Mouse (Mus musculus) B cell, adult 67 days (primary cell): ENCODE results near the gene Galnt16. TPM values are rescaled to one million over a fixed set of nuclear protein-coding genes. Genes with fewer than 3 reads are reported as not detected.

Experiments
- total RNA-seq, 2 experiments: library from RNA; stranded (reverse); gene quantifications; 4 replicates each; pipeline ENCODE4 v1.2.4; 2023

The Galnt16 gene
- total RNA-seq: not detected

GRCm38 (mm10) chr12:80517977-80518376, at the start of gene Galnt16:
Gene Galnt16 (plus strand): TSS chr12:80518277.

GRCm38 (mm10) chr12:80643693-80644505, 125.8 kb downstream of the Galnt16 start, which contains the start of the genes Slc39a9 and Erh:
Gene Slc39a9 (plus strand): TSS chr12:80643883.
Gene Erh (minus strand): TSS chr12:80644341.

Other genes with a start within 250 kb of the Galnt16 start
- 10 to 100 TPM; 43.2 to 50.5 TPM for gene Dcaf5, start 81.7 kb upstream of the Galnt16 start, total RNA-seq
- gene Exd2, start 55.2 kb upstream of the Galnt16 start, total RNA-seq: 10 to 100 TPM; 42.7 to 54.6 TPM
- 10 to 100 TPM; 35.3 to 43.0 TPM for gene Slc39a9, start 125.6 kb downstream of the Galnt16 start, total RNA-seq
- 10 to 100 TPM; 53.2 to 77.2 TPM for gene Erh, start 126.1 kb downstream of the Galnt16 start, total RNA-seq
- not detected for gene Plekhd1, start 174.3 kb downstream of the Galnt16 start, total RNA-seq
- gene Ccdc177, start 242.4 kb downstream of the Galnt16 start, total RNA-seq: not detected